Mouse (Mus musculus) MEL (cell line): ENCODE measurements around the gene Egfr. TPM values are rescaled to one million over a fixed set of nuclear protein-coding genes. Genes with fewer than 3 reads are reported as not detected.

Source experiments
- DNase-seq: peaks from one replicate; pipeline ENCODE4 v3.0.0; 2011; ENCODE audit warnings: low read depth, low spot score
- H3K27ac ChIP-seq: 2 replicates; pipeline ENCODE4 v1.5.1; 2012; ENCODE audit warnings: low read depth, mild to moderate bottlenecking, control low read depth, low read length, moderate library complexity; ENCODE audit not compliant: control insufficient read depth
- H3K27me3 ChIP-seq, 2 experiments: fragments of 150-350 bp in 1 of 2; sonication (generic) in 1 of 2; 2 replicates each; pipeline ENCODE4 v1.6.1; 2012; ENCODE audit warnings: low read length in 2 of 2, mild to moderate bottlenecking in 2 of 2, improper control_type of control experiment in 1 of 2, moderate library complexity in 1 of 2; ENCODE audit not compliant: insufficient read depth in 2 of 2, control insufficient read depth in 1 of 2
- H3K36me3 ChIP-seq, 2 experiments: 2 replicates each; pipeline ENCODE4 v1.6.1; 2012 to 2014; ENCODE audit warnings: low read length in 2 of 2, improper control_type of control experiment in 1 of 2, inconsistent platforms in 1 of 2, mild to moderate bottlenecking in 1 of 2; ENCODE audit not compliant: insufficient read depth in 2 of 2, control insufficient read depth in 1 of 2
- H3K4me1 ChIP-seq, 2 experiments: fragments of 150-350 bp in 1 of 2; sonication (generic) in 1 of 2; 2 replicates each; pipeline ENCODE4 v1.6.1; 2012; ENCODE audit warnings: low read length in 2 of 2, improper control_type of control experiment in 1 of 2, mild to moderate bottlenecking in 1 of 2; ENCODE audit not compliant: insufficient read depth in 2 of 2, control insufficient read depth in 1 of 2
- H3K4me3 ChIP-seq, 2 experiments: fragments of 150-350 bp in 1 of 2; sonication (generic) in 1 of 2; 2 replicates each; pipeline ENCODE4 v1.5.1; 2012; ENCODE audit warnings: low read depth in 2 of 2, low read length in 2 of 2, mild to moderate bottlenecking in 2 of 2, moderate library complexity in 2 of 2, control low read depth in 1 of 2, improper control_type of control experiment in 1 of 2; ENCODE audit not compliant: control insufficient read depth in 1 of 2, insufficient read depth in 1 of 2
- H3K79me2 ChIP-seq: 2 replicates; pipeline ENCODE4 v1.6.1; 2012; ENCODE audit warnings: mild to moderate bottlenecking, low read length, moderate library complexity; ENCODE audit not compliant: control insufficient read depth, poor library complexity, insufficient read depth
- H3K9ac ChIP-seq: 2 replicates; pipeline ENCODE4 v1.6.1; 2012; ENCODE audit warnings: low read depth, mild to moderate bottlenecking, control low read depth, low read length, moderate library complexity; ENCODE audit not compliant: control insufficient read depth, poor library complexity, severe bottlenecking
- H3K9me3 ChIP-seq: fragments of 150-350 bp; sonication (generic); replicated peaks from 2 replicates; pipeline ENCODE4 v1.6.1; 2012; ENCODE audit warnings: mild to moderate bottlenecking, low read length, improper control_type of control experiment, moderate library complexity; ENCODE audit not compliant: insufficient read depth
- BHLHE40 ChIP-seq: IDR thresholded peaks from 2 replicates; pipeline ENCODE4 v1.6.1; 2012; ENCODE audit warnings: low read depth, mild to moderate bottlenecking, inconsistent platforms, low read length, improper control_type of control experiment, borderline replicate concordance
- CHD1 ChIP-seq: IDR thresholded peaks from 2 replicates; pipeline ENCODE4 v1.6.1; 2012; ENCODE audit warnings: low read depth, mild to moderate bottlenecking, inconsistent platforms, low read length, improper control_type of control experiment
- CTCF ChIP-seq, 3 experiments: IDR thresholded peaks in 2 of 3; conservative IDR thresholded peaks in 1 of 3; 2 replicates each; pipeline ENCODE4 v1.5.1; 2011 to 2012; ENCODE audit warnings: low read length in 3 of 3, low read depth in 2 of 3, mild to moderate bottlenecking in 2 of 3, improper control_type of control experiment in 1 of 3, inconsistent platforms in 1 of 3, mixed read lengths in 1 of 3, moderate library complexity in 1 of 3; ENCODE audit not compliant: control insufficient read depth in 1 of 3, insufficient read depth in 1 of 3, poor library complexity in 1 of 3, severe bottlenecking in 1 of 3
- ELF1 ChIP-seq: IDR thresholded peaks from 2 replicates; pipeline ENCODE4 v1.6.1; 2014; ENCODE audit warnings: low read depth, mild to moderate bottlenecking, inconsistent platforms, low read length, improper control_type of control experiment, moderate library complexity
- EP300 ChIP-seq, 2 experiments: IDR thresholded peaks; 2 replicates each; pipeline ENCODE4 v1.6.1; 2011; ENCODE audit warnings: improper control_type of control experiment in 2 of 2, low read length in 2 of 2, low read depth in 1 of 2, mild to moderate bottlenecking in 1 of 2
- ETS1 ChIP-seq: IDR thresholded peaks from 2 replicates; pipeline ENCODE4 v1.6.1; 2012; ENCODE audit warnings: low read depth, mild to moderate bottlenecking, inconsistent platforms, low read length, improper control_type of control experiment, moderate library complexity
- GATA1 ChIP-seq: IDR thresholded peaks from 2 replicates; pipeline ENCODE4 v1.6.1; 2011; ENCODE audit warnings: low read depth, low read length, improper control_type of control experiment
- MAFK ChIP-seq: IDR thresholded peaks from 2 replicates; pipeline ENCODE4 v1.6.1; 2011; ENCODE audit warnings: low read depth, mild to moderate bottlenecking, low read length, improper control_type of control experiment, borderline replicate concordance
- MAX ChIP-seq: IDR thresholded peaks from 2 replicates; pipeline ENCODE4 v1.6.1; 2011; ENCODE audit warnings: low read length, improper control_type of control experiment
- MAZ ChIP-seq: IDR thresholded peaks from 2 replicates; pipeline ENCODE4 v1.6.1; 2012; ENCODE audit warnings: low read depth, mild to moderate bottlenecking, inconsistent platforms, low read length, improper control_type of control experiment
- MXI1 ChIP-seq: IDR thresholded peaks from 2 replicates; pipeline ENCODE4 v1.6.1; 2011; ENCODE audit warnings: mild to moderate bottlenecking, low read depth, low read length, improper control_type of control experiment
- MYB ChIP-seq: IDR thresholded peaks from 2 replicates; pipeline ENCODE4 v1.6.1; 2011; ENCODE audit warnings: mild to moderate bottlenecking, low read depth, low read length, improper control_type of control experiment
- NELFE ChIP-seq: IDR thresholded peaks from 2 replicates; pipeline ENCODE4 v1.6.1; 2011; ENCODE audit warnings: low read depth, low read length, improper control_type of control experiment
- NRF1 ChIP-seq: IDR thresholded peaks from 2 replicates; pipeline ENCODE4 v1.6.1; 2014; ENCODE audit warnings: low read depth, mild to moderate bottlenecking, inconsistent platforms, low read length, improper control_type of control experiment, moderate library complexity; ENCODE audit not compliant: poor library complexity, insufficient read depth, severe bottlenecking
- POLR2A ChIP-seq, 2 experiments: IDR thresholded peaks; 2 replicates each; pipeline ENCODE4 v1.6.1; 2011 to 2012; ENCODE audit warnings: low read length in 2 of 2, mild to moderate bottlenecking in 2 of 2, control low read depth in 1 of 2, improper control_type of control experiment in 1 of 2, low read depth in 1 of 2, moderate library complexity in 1 of 2; ENCODE audit not compliant: control insufficient read depth in 1 of 2, insufficient read depth in 1 of 2, poor library complexity in 1 of 2
- RAD21 ChIP-seq: IDR thresholded peaks from 2 replicates; pipeline ENCODE4 v1.6.1; 2011; ENCODE audit warnings: mild to moderate bottlenecking, low read depth, low read length, improper control_type of control experiment
- RCOR1 ChIP-seq: IDR thresholded peaks from 2 replicates; pipeline ENCODE4 v1.6.1; 2012; ENCODE audit warnings: low read depth, mild to moderate bottlenecking, inconsistent platforms, low read length, improper control_type of control experiment
- TAL1 ChIP-seq: IDR thresholded peaks from 2 replicates; pipeline ENCODE4 v1.6.1; 2012; ENCODE audit warnings: mild to moderate bottlenecking, inconsistent platforms, low read length, moderate library complexity, mixed read lengths
- TBP ChIP-seq: IDR thresholded peaks from 2 replicates; pipeline ENCODE4 v1.8.0; 2011; ENCODE audit warnings: low read depth, low read length, improper control_type of control experiment
- USF1 ChIP-seq: IDR thresholded peaks from 2 replicates; pipeline ENCODE4 v1.6.1; 2014; ENCODE audit warnings: low read depth, mild to moderate bottlenecking, inconsistent platforms, low read length, improper control_type of control experiment, moderate library complexity
- ZC3H11A ChIP-seq: IDR thresholded peaks from 2 replicates; pipeline ENCODE4 v1.6.1; 2012; ENCODE audit warnings: low read depth, mild to moderate bottlenecking, inconsistent platforms, low read length, improper control_type of control experiment
- ZMIZ1 ChIP-seq: IDR thresholded peaks from 2 replicates; pipeline ENCODE4 v1.6.1; 2012; ENCODE audit warnings: low read depth, mild to moderate bottlenecking, inconsistent platforms, low read length, improper control_type of control experiment, moderate library complexity
- polyA plus RNA-seq, 2 experiments: library from polyadenylated mRNA; stranded (reverse) in 1 of 2; unstranded in 1 of 2; fragments of >175 nt in 1 of 2; fragments of >200 nt in 1 of 2; gene quantifications; 2 replicates each; pipeline versions ENCODE4 v1.2.1 to v1.2.4; 2012; ENCODE audit warnings: low replicate concordance in 2 of 2, low read depth in 1 of 2; ENCODE audit not compliant: insufficient read length in 2 of 2, insufficient read depth in 1 of 2, missing spikeins in 1 of 2
- total RNA-seq: library from RNA; depleted of rRNA; stranded (reverse); fragments of 300-350 nt; gene quantifications from 2 replicates; pipeline ENCODE4 v1.2.3, GENCODE M21; 2012

Egfr gene
- total and polyA plus RNA-seq, 3 experiments: not detected

DNA sequence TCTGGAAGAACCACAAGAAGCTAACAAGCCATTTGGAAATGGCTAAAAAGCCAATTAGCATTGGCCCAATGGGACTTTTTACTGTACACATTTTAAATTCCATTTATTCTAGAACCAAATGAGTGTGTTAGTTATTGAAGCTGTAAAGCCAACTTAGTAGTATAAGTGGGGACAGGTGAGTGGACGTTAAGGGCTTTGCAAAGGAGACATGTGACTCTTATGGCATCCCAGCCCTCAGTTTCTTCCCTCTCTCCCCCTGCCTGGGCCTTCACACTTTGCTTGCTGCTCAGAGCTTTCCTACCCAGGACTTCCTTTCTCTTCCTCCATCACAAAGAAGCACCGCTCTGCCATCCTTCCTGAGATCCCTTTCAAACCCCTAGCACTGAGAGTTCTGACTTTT lies 13.3 kb upstream of the Egfr start:
- peaks cover 0 to 3% of the 10 kb centered on the region in 2 experiments; a peak in 1 of 4 replicates for H3K27me3 ChIP-seq
- TF ChIP-seq NELFE (no peak), BHLHE40 (no peak), GATA1 (no peak)
- no peak overlapping the region for H3K27ac ChIP-seq
- H3K4me3 ChIP-seq: no peak overlapping the region
- no peaks in the 10 kb centered on the region for H3K9me3 ChIP-seq
- H3K36me3 ChIP-seq: no peaks in the 10 kb centered on the region
- no peak overlapping the region for H3K9ac ChIP-seq
- no peaks in the 10 kb centered on the region for H3K4me1 ChIP-seq
- DNase-seq: no peak
- no peaks in the 10 kb centered on the region for H3K79me2 ChIP-seq

DNA sequence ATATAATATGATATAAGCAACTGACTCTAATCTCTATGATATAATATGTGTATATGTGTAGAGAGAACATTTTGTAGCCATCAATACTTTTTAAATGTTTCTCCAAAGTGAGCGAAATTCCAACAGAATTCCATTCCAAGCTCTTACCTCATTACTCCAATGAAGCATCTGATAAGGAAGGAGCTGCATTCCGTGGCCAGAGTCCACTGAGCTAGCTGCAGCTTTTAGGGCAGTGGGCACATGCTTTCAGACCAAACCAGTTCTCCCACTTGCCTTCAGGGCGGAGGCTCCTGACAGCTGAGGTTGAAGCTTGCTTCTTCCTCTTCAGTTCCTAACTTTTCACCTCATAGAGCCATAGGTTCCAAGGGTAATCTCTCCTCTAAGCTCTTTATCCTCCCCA lies 12.8 kb upstream of the Egfr start:
- Histone ChIP-seq H3K27ac (no peak overlapping the region), H3K9me3 (no peaks in the 10 kb centered on the region), H3K4me1 (no peaks in the 10 kb centered on the region), H3K4me3 (no peak overlapping the region), H3K9ac (no peak overlapping the region), H3K27me3 (peaks cover 0 to 3% of the 10 kb centered on the region in 2 experiments; a peak in 1 of 4 replicates), H3K36me3 (no peaks in the 10 kb centered on the region), H3K79me2 (no peaks in the 10 kb centered on the region)
- TF ChIP-seq ETS1: no peak
- no peak for TF ChIP-seq CTCF (IDR thresholded peaks at IDR 0.05 in 2 of 3, conservative IDR thresholded peaks at IDR 0.05 in 1 of 3; ENCODE audit: control insufficient read depth in 1 of 3, insufficient read depth in 1 of 3, low read depth in 2 of 3, low read length in 3 of 3, poor library complexity in 1 of 3, severe bottlenecking in 1 of 3)
- TF ChIP-seq CHD1: no peak
- no peak for TF ChIP-seq USF1
- no peak for TF ChIP-seq ZMIZ1
- TF ChIP-seq BHLHE40: no peak
- TF ChIP-seq MAX: no peak
- DNase-seq: no peak

DNA sequence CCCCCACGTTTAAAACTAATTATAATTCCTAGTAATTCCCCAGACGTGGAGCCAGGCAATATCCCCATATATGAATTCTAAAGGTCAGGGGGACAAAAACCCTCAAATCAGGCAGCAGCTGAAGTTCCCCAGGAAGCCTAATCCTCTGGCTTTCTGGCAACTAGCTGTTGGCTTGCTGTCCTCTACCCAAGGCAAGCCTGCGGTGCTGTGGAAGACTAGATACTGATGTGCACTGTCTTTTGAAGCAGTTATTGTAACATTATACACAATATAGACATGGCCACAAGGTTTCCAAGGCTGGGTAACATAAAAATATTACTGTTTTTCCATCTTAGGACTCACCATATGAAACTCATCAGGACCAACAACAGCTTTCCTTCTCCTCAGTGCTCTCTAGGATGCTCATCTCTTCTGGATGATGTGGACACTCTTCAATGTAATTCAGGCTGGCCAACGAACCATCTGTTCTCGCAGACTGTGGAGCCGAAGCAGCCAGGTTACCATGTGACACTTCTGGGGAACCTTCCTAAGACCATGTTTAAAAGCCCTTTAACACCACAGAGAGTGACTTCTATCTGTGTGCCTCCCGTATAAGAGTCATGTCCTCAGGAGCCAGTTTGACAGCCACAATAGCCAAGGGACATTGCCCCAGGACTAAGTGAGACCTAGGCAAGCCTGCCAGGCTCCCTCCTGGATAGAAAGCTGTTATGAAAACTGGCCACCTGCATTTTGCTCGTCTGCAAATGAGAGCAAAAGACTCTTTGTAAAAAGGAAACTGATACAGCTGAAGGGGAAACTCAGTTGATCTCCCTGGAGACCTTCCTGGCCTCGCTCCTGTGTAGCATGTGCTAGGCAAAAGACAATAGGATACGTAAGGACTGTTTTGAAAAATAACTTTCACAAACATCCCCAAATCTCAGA lies 11.1 kb upstream of the Egfr start:
- Histone ChIP-seq H3K4me1 (no peaks in the 10 kb centered on the region), H3K27me3 (peaks cover 0 to 3% of the 10 kb centered on the region in 2 experiments; a peak in 1 of 4 replicates), H3K27ac (no peak overlapping the region), H3K79me2 (no peaks in the 10 kb centered on the region), H3K9me3 (no peaks in the 10 kb centered on the region), H3K4me3 (no peak overlapping the region), H3K36me3 (no peaks in the 10 kb centered on the region), H3K9ac (no peak overlapping the region)
- DNase-seq: no peak
- TF ChIP-seq MAZ (no peak), ELF1 (no peak), BHLHE40 (no peak), CHD1 (no peak), RAD21 (no peak), USF1 (no peak), NRF1 (no peak), TAL1 (no peak), TBP (no peak), ZC3H11A (no peak), MAX (no peak), EP300 (IDR thresholded peaks at IDR 0.05; ENCODE audit: low read depth in 1 of 2, low read length in 2 of 2) (no peak), MXI1 (no peak), MAFK (no peak), MYB (no peak), RCOR1 (no peak), POLR2A (IDR thresholded peaks at IDR 0.05; ENCODE audit: control insufficient read depth in 1 of 2, insufficient read depth in 1 of 2, low read depth in 1 of 2, low read length in 2 of 2, poor library complexity in 1 of 2) (no peak), GATA1 (no peak)
